Mouse (Mus musculus): ENCODE results near the gene Comtd1. TPM values are rescaled to one million over a fixed set of nuclear protein-coding genes. Genes with fewer than 3 reads are reported as not detected.

Gene Comtd1
- 10 to 100 TPM; 32.3 to 34.7 TPM for total RNA-seq (2021)
- long read RNA-seq, experiment 1, transcript Comtd1-202 (7 exons, 2,314 nt): major isoform, 7 of 14 reads
- long read RNA-seq, experiment 1, partial matches to known transcripts: 2 of 14 reads
- long read RNA-seq, experiment 1, other reads (novel, unspliced or antisense): 3 of 14 reads
- long read RNA-seq, experiment 2, transcript Comtd1-202 (7 exons, 2,314 nt): major isoform, 18 of 28 reads
- long read RNA-seq, experiment 2, partial matches to known transcripts: 2 of 28 reads
- long read RNA-seq, experiment 2, other reads (novel, unspliced or antisense): 2 of 28 reads

- DNase-seq (ENCODE audit: low spot score in 2 of 2): peak; percentile 96
Measured at GRCm38 (mm10) chr14:21848166-21849154, at the start of gene Comtd1. Comtd1 (minus strand) TSS chr14:21848977.

DNA sequence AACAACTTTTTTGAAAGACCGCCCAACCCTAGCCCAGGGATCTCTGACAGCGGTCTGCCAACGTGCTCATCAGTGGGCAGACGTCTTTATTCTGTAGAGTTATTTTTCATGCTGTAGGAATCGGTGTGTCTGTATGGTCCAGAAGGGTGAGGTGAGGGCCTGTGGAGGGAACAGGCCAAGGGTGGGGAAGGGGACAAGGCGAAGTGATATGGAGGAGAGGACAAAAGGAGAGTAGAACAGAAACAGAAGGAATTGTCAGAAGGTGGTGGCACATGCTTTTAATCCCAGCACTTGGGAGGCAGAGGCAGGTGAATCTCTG is 43.5 kb upstream of the Comtd1 start:
- no peak for DNase-seq (ENCODE audit: low spot score in 2 of 2)

DNA sequence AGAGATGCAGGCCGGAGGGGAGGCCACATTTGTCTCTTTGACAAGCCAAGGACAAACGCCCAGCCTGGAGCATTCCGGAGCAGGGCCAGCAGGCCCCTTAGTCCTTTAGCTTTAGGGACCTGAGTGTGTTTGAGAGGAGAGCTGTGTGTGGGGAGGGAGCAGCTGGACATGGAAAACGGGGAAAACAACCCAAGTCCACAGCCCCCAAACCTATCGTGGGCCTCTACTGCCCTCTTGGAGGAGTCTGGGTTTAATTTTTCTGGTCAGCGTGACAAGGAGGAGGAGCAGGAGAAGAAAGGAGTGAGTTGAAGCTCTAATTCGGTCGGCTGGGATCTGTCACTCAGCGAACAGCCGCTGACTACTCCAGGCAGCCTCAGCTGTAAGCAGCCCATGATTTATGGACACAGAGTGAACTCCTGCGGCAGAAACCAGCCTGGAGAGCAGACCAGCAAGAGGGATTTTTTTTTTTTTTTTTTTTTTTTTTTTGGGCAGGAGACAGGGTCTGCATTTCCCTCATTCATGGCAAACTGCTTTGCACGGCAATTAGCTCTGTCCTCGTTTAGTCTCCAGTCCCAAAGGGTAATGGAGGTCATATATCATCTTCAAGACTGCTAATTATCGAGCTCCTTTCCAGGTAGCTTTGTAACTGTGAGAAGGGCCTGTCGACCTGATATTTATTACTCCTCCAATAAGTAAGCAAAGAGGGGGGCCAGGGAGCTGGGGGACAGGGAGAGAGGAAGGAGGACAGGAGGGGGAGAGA is 43.0 kb upstream of the Comtd1 start:
- no peak for DNase-seq (ENCODE audit: low spot score in 2 of 2)

GRCm38 (mm10) chr14:21890430-21890829 is 41.7 kb upstream of the Comtd1 start:
- DNase-seq (ENCODE audit: low spot score in 2 of 2): no peak

DNA sequence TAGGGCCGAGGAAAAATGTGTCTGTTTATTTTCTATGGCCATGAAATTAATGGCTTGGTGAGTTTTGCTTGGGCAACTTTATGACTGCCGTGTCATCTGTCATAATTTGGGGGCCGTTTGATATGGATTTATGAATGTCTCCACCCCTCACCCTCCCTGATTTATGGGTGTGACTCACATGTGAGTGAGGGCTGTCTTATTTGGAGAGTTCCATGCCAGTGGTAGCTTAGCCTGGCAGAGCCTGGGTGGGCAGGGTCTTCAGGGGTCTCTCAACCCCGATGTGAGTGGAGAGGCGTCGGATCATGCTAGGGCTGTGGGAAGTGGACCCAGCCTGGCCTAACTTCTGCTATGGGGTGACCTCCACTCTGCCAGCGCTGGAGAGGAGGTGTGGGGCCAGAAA is 18.0 kb upstream of the Comtd1 start:
- DNase-seq (ENCODE audit: low spot score in 2 of 2): no peak

GRCm38 (mm10) chr14:21866291-21866690 is 17.5 kb upstream of the Comtd1 start:
- no peak for DNase-seq (ENCODE audit: low spot score in 2 of 2)

GRCm38 (mm10) chr14:21856886-21857285 is 8.1 kb upstream of the Comtd1 start:
- no peak for DNase-seq (ENCODE audit: low spot score in 2 of 2)

GRCm38 (mm10) chr14:21855961-21856360 is 7.2 kb upstream of the Comtd1 start:
- no peak for DNase-seq (ENCODE audit: low spot score in 2 of 2)

DNA sequence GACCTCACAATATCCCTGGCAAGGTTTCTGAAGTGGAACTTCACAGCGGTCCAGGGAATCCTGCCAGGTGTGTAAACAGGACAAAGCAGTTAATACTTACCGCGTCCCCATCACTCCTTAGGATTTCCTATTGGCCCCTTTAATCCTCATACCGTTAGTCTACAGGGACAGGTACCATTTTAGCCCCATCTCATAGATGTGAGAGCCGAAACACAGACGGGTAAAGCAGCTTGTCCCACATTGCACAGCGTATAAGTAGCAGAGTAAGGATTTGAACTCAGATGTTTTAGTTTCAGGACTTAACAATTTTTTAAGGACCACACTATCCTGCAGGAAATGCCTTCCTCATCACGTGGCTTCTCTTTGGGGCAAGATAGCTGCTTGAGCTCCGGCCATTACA is 5.5 kb upstream of the Comtd1 start:
- DNase-seq (ENCODE audit: low spot score in 2 of 2): no peak

- DNase-seq (ENCODE audit: low spot score in 2 of 2): peak; percentile 71 to 81
Measured at GRCm38 (mm10) chr14:21853456-21854109, 4.8 kb upstream of the Comtd1 start.

- peak in 1 of 2 experiments; percentile 43 for DNase-seq (ENCODE audit: low spot score in 2 of 2)
Measured at GRCm38 (mm10) chr14:21851996-21852791, 3.4 kb upstream of the Comtd1 start.

GRCm38 (mm10) chr14:21850419-21851127 is 1.8 kb upstream of the Comtd1 start:
- DNase-seq (ENCODE audit: low spot score in 2 of 2): no peak

- DNase-seq (ENCODE audit: low spot score in 2 of 2): no peak
Measured at GRCm38 (mm10) chr14:21849524-21850418, 994 bp upstream of the Comtd1 start.

- peak; percentile 40 to 62 for DNase-seq (ENCODE audit: low spot score in 2 of 2)
Measured at GRCm38 (mm10) chr14:21847381-21848165, 1.2 kb downstream of the Comtd1 start.

DNA sequence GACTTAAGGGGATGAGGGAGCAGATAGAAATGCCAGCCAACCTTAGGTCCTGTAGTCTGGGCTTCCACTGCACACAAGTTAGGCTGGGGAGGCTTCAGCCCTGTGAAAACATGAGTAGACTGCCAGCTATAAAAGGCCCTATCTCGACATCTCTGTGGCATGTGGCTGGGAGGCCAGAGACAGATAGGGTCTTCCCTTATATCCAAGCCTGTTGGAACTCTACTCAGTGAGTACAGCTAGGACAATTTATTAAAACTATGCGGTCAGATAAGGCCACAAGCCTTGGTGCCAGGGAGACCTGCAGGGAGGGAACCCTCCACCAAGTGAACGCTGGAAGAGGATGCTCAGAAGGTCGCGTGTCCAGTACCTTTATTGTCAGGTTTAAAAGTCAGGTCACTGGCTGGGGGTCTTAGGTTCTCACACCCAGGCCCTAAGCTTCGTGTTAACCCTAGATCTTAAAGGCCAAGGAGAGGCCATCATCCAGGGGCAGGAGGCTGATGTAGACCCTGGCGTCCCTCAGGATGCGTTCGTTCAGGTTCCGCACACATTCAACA is 1.9 kb downstream of the Comtd1 start:
- no peak for DNase-seq (ENCODE audit: low spot score in 2 of 2)

DNA sequence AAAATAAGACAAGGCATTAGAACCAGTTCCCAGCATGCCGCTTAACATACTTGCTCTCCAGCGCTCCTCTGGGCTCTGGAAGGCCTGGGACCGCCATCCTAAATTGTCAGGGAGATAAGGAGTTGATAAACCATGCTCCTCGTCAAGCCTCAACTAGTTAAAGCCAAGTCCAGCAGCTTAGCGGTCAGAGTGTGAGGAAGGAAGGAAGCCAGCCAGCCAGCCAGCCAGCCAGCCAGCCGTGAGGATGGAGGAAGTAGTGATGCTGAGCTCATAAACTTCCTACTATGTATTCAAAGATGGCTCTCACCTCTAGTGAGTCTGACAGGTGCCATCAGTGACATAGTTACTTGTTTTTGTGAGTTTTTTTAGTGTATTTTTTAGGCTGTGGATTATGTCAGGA is 5.5 kb downstream of the Comtd1 start:
- DNase-seq (ENCODE audit: low spot score in 2 of 2): peak in 1 of 2 experiments; percentile 29

- no peak for DNase-seq (ENCODE audit: low spot score in 2 of 2)
Measured at GRCm38 (mm10) chr14:21841819-21842592, 6.8 kb downstream of the Comtd1 start.
